Mouse (Mus musculus) midbrain, embryonic 13.5 days (tissue): ENCODE results near the gene Filip1l. TPM values are rescaled to one million over a fixed set of nuclear protein-coding genes. Genes with fewer than 3 reads are reported as not detected.

Experiments used
- ATAC-seq: fragments of 200-750 bp; cut with Nextera tagmentation; 2 replicates; pipeline ENCODE4 v1.8.0; 2017; ENCODE audit warnings: mild to moderate bottlenecking, moderate TSS enrichment, moderate library complexity
- H3K27ac ChIP-seq: fragments of 300-500 bp; sonication (generic); 2 replicates; pipeline ENCODE4 v1.5.1; 2015; ENCODE audit warnings: inconsistent platforms, mild to moderate bottlenecking, moderate library complexity
- H3K27me3 ChIP-seq: fragments of 300-500 bp; sonication (generic); 2 replicates; pipeline ENCODE4 v1.6.1; 2015; ENCODE audit warnings: mild to moderate bottlenecking, inconsistent platforms
- H3K36me3 ChIP-seq: fragments of 300-500 bp; sonication (generic); 2 replicates; pipeline ENCODE4 v1.6.1; 2015; ENCODE audit warnings: mild to moderate bottlenecking, inconsistent platforms
- H3K4me1 ChIP-seq: fragments of 300-500 bp; sonication (generic); replicated peaks from 2 replicates; pipeline ENCODE4 v1.6.1; 2015; ENCODE audit warnings: inconsistent platforms
- H3K4me2 ChIP-seq: fragments of 300-500 bp; sonication (generic); replicated peaks from 2 replicates; pipeline ENCODE4 v1.6.1; 2015; ENCODE audit warnings: moderate library complexity, mild to moderate bottlenecking, inconsistent platforms
- H3K4me3 ChIP-seq: fragments of 300-500 bp; sonication (generic); replicated peaks from 2 replicates; pipeline ENCODE4 v1.5.1; 2015; ENCODE audit warnings: mild to moderate bottlenecking, inconsistent platforms
- H3K9ac ChIP-seq: fragments of 300-500 bp; sonication (generic); replicated peaks from 2 replicates; pipeline ENCODE4 v1.6.1; 2015; ENCODE audit warnings: mild to moderate bottlenecking, inconsistent platforms
- H3K9me3 ChIP-seq: fragments of 300-500 bp; sonication (generic); 2 replicates; pipeline ENCODE4 v1.6.1; 2016; ENCODE audit warnings: mild to moderate bottlenecking, inconsistent platforms
- WGBS: fragments of 180-500 bp; shearing (Covaris S2); methylation state at CpG from one replicate; pipeline ENCODE4 v1.1.7; 2015; 5-methylcytosine and 5-hydroxymethylcytosine counted together
- polyA plus RNA-seq: library from polyadenylated mRNA; unstranded; fragments of >200 nt; fragmentation: Nextera tagmentation; extraction: Ambion mirVana; gene quantifications from 2 replicates; pipeline ENCODE4 v1.2.1, GENCODE M21; 2015

Gene Filip1l
- 1.8 and 2.9 TPM in 2 replicates for polyA plus RNA-seq

- ATAC-seq = 0 out of 2 replicates have a peak, but pooled peaks have one; percentile 3
- H3K27ac ChIP-seq = no peak within 1 kb of the TSS
- no peaks in the 10 kb centered on the region for H3K36me3 ChIP-seq
- no peaks in the 10 kb centered on the region for H3K27me3 ChIP-seq
- no peaks in the 10 kb centered on the region for H3K9me3 ChIP-seq
- WGBS = 86% methylated on average over 6 of the region's 6 CpGs
- peaks cover 17% of the 10 kb centered on the region; the same call in 1 of the 2 replicates for H3K4me1 ChIP-seq
- H3K4me2 ChIP-seq = no peak within 1 kb of the TSS
- H3K4me3 ChIP-seq = no peak within 1 kb of the TSS
- no peak within 1 kb of the TSS for H3K9ac ChIP-seq
Measured at GRCm38 (mm10) chr16:57352751-57353150, at the start of gene Filip1l. Filip1l (plus strand) TSS chr16:57353093.

- Histone ChIP-seq H3K36me3 (no peaks in the 10 kb centered on the region), H3K27ac (no peak overlapping the region), H3K4me2 (no peak overlapping the region), H3K27me3 (no peaks in the 10 kb centered on the region), H3K9me3 (no peaks in the 10 kb centered on the region), H3K9ac (no peak overlapping the region), H3K4me1 (no peaks in the 10 kb centered on the region), H3K4me3 (no peak overlapping the region)
- ATAC-seq = no peak
- WGBS = 71% methylated on average over 19 of the region's 19 CpGs
Measured at GRCm38 (mm10) chr16:57303716-57304115, 49.2 kb upstream of the Filip1l start.

GRCm38 (mm10) chr16:57305463-57305862 is 47.4 kb upstream of the Filip1l start:
- Histone ChIP-seq H3K4me2 (no peak overlapping the region), H3K9ac (no peak overlapping the region), H3K4me1 (no peaks in the 10 kb centered on the region), H3K27ac (no peak overlapping the region), H3K4me3 (no peak overlapping the region), H3K9me3 (no peaks in the 10 kb centered on the region), H3K27me3 (no peaks in the 10 kb centered on the region), H3K36me3 (no peaks in the 10 kb centered on the region)
- ATAC-seq = no peak
- WGBS = 87% methylated on average over 6 of the region's 6 CpGs

- ATAC-seq = no peak
- Histone ChIP-seq H3K4me2 (no peak overlapping the region), H3K27me3 (no peaks in the 10 kb centered on the region), H3K9ac (no peak overlapping the region), H3K4me1 (0 out of 2 replicates have a peak, but pooled peaks cover 4% of the 10 kb centered on the region), H3K36me3 (no peaks in the 10 kb centered on the region), H3K4me3 (no peak overlapping the region), H3K9me3 (no peaks in the 10 kb centered on the region), H3K27ac (no peak overlapping the region)
- 91% methylated on average over 2 of the region's 2 CpGs for WGBS
Measured at GRCm38 (mm10) chr16:57312130-57312529, 40.8 kb upstream of the Filip1l start.

- ATAC-seq = no peak
- no peak overlapping the region for H3K27ac ChIP-seq
- no peak overlapping the region for H3K9ac ChIP-seq
- no peak overlapping the region for H3K4me2 ChIP-seq
- peaks cover 8% of the 10 kb centered on the region; the same call in 1 of the 2 replicates for H3K4me1 ChIP-seq
- H3K36me3 ChIP-seq = no peaks in the 10 kb centered on the region
- no peaks in the 10 kb centered on the region for H3K9me3 ChIP-seq
- no peak overlapping the region for H3K4me3 ChIP-seq
- 93% methylated on average over 3 of the region's 3 CpGs for WGBS
- no peaks in the 10 kb centered on the region for H3K27me3 ChIP-seq
Measured at GRCm38 (mm10) chr16:57313487-57313886, 39.4 kb upstream of the Filip1l start.

- H3K27ac ChIP-seq = no peak overlapping the region
- H3K36me3 ChIP-seq = no peaks in the 10 kb centered on the region
- H3K4me3 ChIP-seq = no peak overlapping the region
- no peaks in the 10 kb centered on the region for H3K27me3 ChIP-seq
- H3K9me3 ChIP-seq = no peaks in the 10 kb centered on the region
- H3K9ac ChIP-seq = no peak overlapping the region
- no peak overlapping the region for H3K4me2 ChIP-seq
- no peak for ATAC-seq
- H3K4me1 ChIP-seq = peaks cover 8% of the 10 kb centered on the region; the same call in 1 of the 2 replicates
- 71% methylated on average over 3 of the region's 3 CpGs for WGBS
Measured at GRCm38 (mm10) chr16:57314236-57314635, 38.7 kb upstream of the Filip1l start.

- WGBS = 95% methylated on average over 9 of the region's 9 CpGs
Measured at GRCm38 (mm10) chr16:57315026-57315425, 37.9 kb upstream of the Filip1l start.

GRCm38 (mm10) chr16:57317127-57317526 is 35.8 kb upstream of the Filip1l start:
- H3K9me3 ChIP-seq = no peaks in the 10 kb centered on the region
- no peak overlapping the region for H3K4me3 ChIP-seq
- 82% methylated on average over 4 of the region's 4 CpGs for WGBS
- no peak overlapping the region for H3K9ac ChIP-seq
- no peak overlapping the region for H3K4me2 ChIP-seq
- no peaks in the 10 kb centered on the region for H3K27me3 ChIP-seq
- no peak overlapping the region for H3K27ac ChIP-seq
- no peaks in the 10 kb centered on the region for H3K36me3 ChIP-seq
- peaks cover 8% of the 10 kb centered on the region; the same call in 1 of the 2 replicates for H3K4me1 ChIP-seq
- no peak for ATAC-seq

More at GRCm38 (mm10) chr16:57315026-57315425, 37.9 kb upstream of the Filip1l start:
- Histone ChIP-seq H3K9ac (no peak overlapping the region), H3K27me3 (no peaks in the 10 kb centered on the region), H3K4me1 (peaks cover 8% of the 10 kb centered on the region; the same call in 1 of the 2 replicates), H3K4me3 (no peak overlapping the region), H3K9me3 (no peaks in the 10 kb centered on the region), H3K36me3 (no peaks in the 10 kb centered on the region), H3K4me2 (no peak overlapping the region), H3K27ac (no peak overlapping the region)
- ATAC-seq = no peak

GRCm38 (mm10) chr16:57317882-57318636 is 34.8 kb upstream of the Filip1l start:
- no peak overlapping the region for H3K9ac ChIP-seq
- H3K27me3 ChIP-seq = no peaks in the 10 kb centered on the region
- whole genome bisulfite sequencing = 76% methylated on average over 13 of the region's 13 CpGs
- no peak overlapping the region for H3K4me2 ChIP-seq
- no peak overlapping the region for H3K27ac ChIP-seq
- peaks cover 8% of the 10 kb centered on the region; the same call in 1 of the 2 replicates for H3K4me1 ChIP-seq
- H3K36me3 ChIP-seq = no peaks in the 10 kb centered on the region
- ATAC-seq = no peak
- H3K9me3 ChIP-seq = no peaks in the 10 kb centered on the region
- no peak overlapping the region for H3K4me3 ChIP-seq

GRCm38 (mm10) chr16:57318637-57319125 is 34.2 kb upstream of the Filip1l start:
- WGBS = 94% methylated on average over 8 of the region's 8 CpGs
- Histone ChIP-seq H3K27me3 (no peaks in the 10 kb centered on the region), H3K4me1 (peaks cover 8% of the 10 kb centered on the region; the same call in 1 of the 2 replicates), H3K4me3 (no peak overlapping the region), H3K36me3 (no peaks in the 10 kb centered on the region), H3K9me3 (no peaks in the 10 kb centered on the region), H3K4me2 (no peak overlapping the region), H3K27ac (no peak overlapping the region), H3K9ac (no peak overlapping the region)
- no peak for ATAC-seq

GRCm38 (mm10) chr16:57319284-57320124 is 33.4 kb upstream of the Filip1l start:
- no peak overlapping the region for H3K27ac ChIP-seq
- H3K9ac ChIP-seq = no peak overlapping the region
- no peaks in the 10 kb centered on the region for H3K9me3 ChIP-seq
- no peaks in the 10 kb centered on the region for H3K36me3 ChIP-seq
- no peak overlapping the region for H3K4me3 ChIP-seq
- no peak overlapping the region for H3K4me2 ChIP-seq
- ATAC-seq = no peak
- H3K4me1 ChIP-seq = peaks cover 4% of the 10 kb centered on the region; the same call in 1 of the 2 replicates
- no peaks in the 10 kb centered on the region for H3K27me3 ChIP-seq
- 72% methylated on average over 7 of the region's 7 CpGs for WGBS

- Histone ChIP-seq H3K27ac (no peak overlapping the region), H3K4me3 (no peak overlapping the region), H3K9me3 (no peaks in the 10 kb centered on the region), H3K27me3 (no peaks in the 10 kb centered on the region), H3K9ac (no peak overlapping the region), H3K36me3 (no peaks in the 10 kb centered on the region), H3K4me2 (no peak overlapping the region), H3K4me1 (no peaks in the 10 kb centered on the region)
- no peak for ATAC-seq
- 80% methylated on average over 7 of the region's 7 CpGs for WGBS
Measured at GRCm38 (mm10) chr16:57326996-57327395, 25.9 kb upstream of the Filip1l start.
